Mouse (Mus musculus) liver, embryonic 13.5 days (tissue): ENCODE data around the gene Ngly1. TPM values are rescaled to one million over a fixed set of nuclear protein-coding genes. Genes with fewer than 3 reads are reported as not detected.

Experiments used
- ATAC-seq: fragments of 200-750 bp; cut with Nextera tagmentation; 2 replicates; pipeline ENCODE4 v1.8.0; 2017; ENCODE audit warnings: low read depth, mild to moderate bottlenecking, moderate number of reproducible peaks, moderate library complexity
- DNase-seq: peaks from one replicate; pipeline ENCODE4 v3.0.0; 2022
- H3K27ac ChIP-seq: fragments of 300-500 bp; sonication (generic); 2 replicates; pipeline ENCODE4 v1.5.1; 2015; ENCODE audit warnings: moderate library complexity, mild to moderate bottlenecking, inconsistent platforms
- H3K27me3 ChIP-seq: fragments of 300-500 bp; sonication (generic); 2 replicates; pipeline ENCODE4 v1.6.1; 2015; ENCODE audit warnings: mild to moderate bottlenecking, inconsistent platforms
- H3K36me3 ChIP-seq: fragments of 300-500 bp; sonication (generic); 2 replicates; pipeline ENCODE4 v1.6.1; 2015; ENCODE audit warnings: mild to moderate bottlenecking, inconsistent platforms
- H3K4me1 ChIP-seq: fragments of 300-500 bp; sonication (generic); replicated peaks from 2 replicates; pipeline ENCODE4 v1.6.1; 2015; ENCODE audit warnings: inconsistent platforms
- H3K4me2 ChIP-seq: fragments of 300-500 bp; sonication (generic); 2 replicates; pipeline ENCODE4 v1.6.1; 2015; ENCODE audit warnings: inconsistent platforms, mild to moderate bottlenecking, moderate library complexity
- H3K4me3 ChIP-seq: fragments of 300-500 bp; sonication (generic); replicated peaks from 2 replicates; pipeline ENCODE4 v1.5.1; 2015; ENCODE audit warnings: mild to moderate bottlenecking, inconsistent platforms
- H3K9ac ChIP-seq: fragments of 300-500 bp; sonication (generic); 2 replicates; pipeline ENCODE4 v1.6.1; 2015; ENCODE audit warnings: mild to moderate bottlenecking, inconsistent platforms
- H3K9me3 ChIP-seq: fragments of 300-500 bp; sonication (generic); replicated peaks from 2 replicates; pipeline ENCODE4 v1.6.1; 2016; ENCODE audit warnings: inconsistent platforms
- WGBS: fragments of 180-500 bp; shearing (Covaris S2); methylation state at CpG from one replicate; pipeline ENCODE4 v1.1.7; 2015; ENCODE audit not compliant: insufficient replicate concordance; 5-methylcytosine and 5-hydroxymethylcytosine counted together
- polyA plus RNA-seq: library from polyadenylated mRNA; unstranded; fragments of >200 nt; fragmentation: Nextera tagmentation; extraction: Ambion mirVana; gene quantifications from 2 replicates; pipeline ENCODE4 v1.2.1, GENCODE M21; 2015

Gene Ngly1
- 20.3 and 24.4 TPM in 2 replicates for polyA plus RNA-seq

GRCm38 (mm10) chr14:16249171-16249874, at the start of gene Ngly1, which contains the start of gene Oxsm:
TSS of gene Ngly1 (plus strand) at chr14:16249280.
TSS of gene Oxsm (minus strand) at chr14:16249808.
- no peaks in the 10 kb centered on the region for H3K36me3 ChIP-seq
- ATAC-seq (peak; percentile 95), DNase-seq (peak; percentile 78)
- H3K4me1 ChIP-seq: peaks cover 63% of the 10 kb centered on the region
- peak within 1 kb of the TSS; percentile 90 for H3K27ac ChIP-seq
- no peaks in the 10 kb centered on the region for H3K27me3 ChIP-seq
- peak within 1 kb of the TSS; percentile 88 for H3K9ac ChIP-seq
- under 1% methylated on average over 64 of the region's 65 CpGs for WGBS
- no peaks in the 10 kb centered on the region for H3K9me3 ChIP-seq
- peak within 1 kb of the TSS; percentile 72 for H3K4me3 ChIP-seq
- H3K4me2 ChIP-seq: peak within 1 kb of the TSS; percentile 83

- ATAC-seq: no peak
- 46% methylated on average over 6 of the region's 6 CpGs for WGBS
- no peaks in the 10 kb centered on the region for H3K9me3 ChIP-seq
These were observed 48.7 kb upstream of the Ngly1 start for GRCm38 (mm10) chr14:16200220-16200912.

GRCm38 (mm10) chr14:16200969-16201638, 48.0 kb upstream of the Ngly1 start:
- no peaks in the 10 kb centered on the region for H3K27me3 ChIP-seq
- no peak overlapping the region for H3K9ac ChIP-seq
- WGBS: 48% methylated on average over 8 of the region's 8 CpGs
- no peaks in the 10 kb centered on the region for H3K9me3 ChIP-seq
- no peak overlapping the region for H3K4me3 ChIP-seq
- H3K4me2 ChIP-seq: no peak overlapping the region
- no peaks in the 10 kb centered on the region for H3K36me3 ChIP-seq
- no peak overlapping the region for H3K27ac ChIP-seq
- H3K4me1 ChIP-seq: no peaks in the 10 kb centered on the region
- DNase-seq: no peak
- ATAC-seq: no peak

More at GRCm38 (mm10) chr14:16200220-16200912, 48.7 kb upstream of the Ngly1 start:
- no peaks in the 10 kb centered on the region for H3K27me3 ChIP-seq
- no peaks in the 10 kb centered on the region for H3K36me3 ChIP-seq
- H3K4me2 ChIP-seq: no peak overlapping the region
- H3K27ac ChIP-seq: no peak overlapping the region
- H3K4me3 ChIP-seq: no peak overlapping the region
- H3K9ac ChIP-seq: no peak overlapping the region
- H3K4me1 ChIP-seq: no peaks in the 10 kb centered on the region
- DNase-seq: no peak

GRCm38 (mm10) chr14:16201673-16202072, 47.4 kb upstream of the Ngly1 start:
- H3K9ac ChIP-seq: no peak overlapping the region
- H3K36me3 ChIP-seq: no peaks in the 10 kb centered on the region
- no peak overlapping the region for H3K27ac ChIP-seq
- WGBS: 8% methylated on average over 3 of the region's 3 CpGs
- no peak for DNase-seq
- no peak overlapping the region for H3K4me3 ChIP-seq
- no peak for ATAC-seq
- H3K27me3 ChIP-seq: no peaks in the 10 kb centered on the region
- no peaks in the 10 kb centered on the region for H3K4me1 ChIP-seq
- H3K4me2 ChIP-seq: no peak overlapping the region
- no peaks in the 10 kb centered on the region for H3K9me3 ChIP-seq

- Histone ChIP-seq H3K9me3 (no peaks in the 10 kb centered on the region), H3K27ac (no peak overlapping the region), H3K36me3 (no peaks in the 10 kb centered on the region), H3K9ac (no peak overlapping the region), H3K27me3 (no peaks in the 10 kb centered on the region), H3K4me3 (no peak overlapping the region), H3K4me1 (no peaks in the 10 kb centered on the region), H3K4me2 (no peak overlapping the region)
- ATAC-seq (peak; percentile 48; the same call in 1 of the 2 replicates), DNase-seq (no peak)
These were observed 41.4 kb upstream of the Ngly1 start for GRCm38 (mm10) chr14:16207722-16208121.

GRCm38 (mm10) chr14:16219015-16219414, 30.1 kb upstream of the Ngly1 start:
- Histone ChIP-seq H3K27me3 (no peaks in the 10 kb centered on the region), H3K4me1 (no peaks in the 10 kb centered on the region), H3K4me3 (no peak overlapping the region), H3K9ac (no peak overlapping the region), H3K36me3 (no peaks in the 10 kb centered on the region), H3K9me3 (no peaks in the 10 kb centered on the region), H3K27ac (no peak overlapping the region), H3K4me2 (no peak overlapping the region)
- DNase-seq (no peak), ATAC-seq (no peak)
- 44% methylated on average over 2 of the region's 2 CpGs for WGBS

GRCm38 (mm10) chr14:16229395-16229794, 19.7 kb upstream of the Ngly1 start:
- no peak for ATAC-seq
- H3K36me3 ChIP-seq: no peaks in the 10 kb centered on the region
- H3K27ac ChIP-seq: no peak overlapping the region
- DNase-seq: no peak
- H3K9ac ChIP-seq: no peak overlapping the region
- H3K4me1 ChIP-seq: no peaks in the 10 kb centered on the region
- WGBS: 67% methylated on average over 2 of the region's 2 CpGs
- H3K9me3 ChIP-seq: no peaks in the 10 kb centered on the region
- H3K4me3 ChIP-seq: no peak overlapping the region
- H3K27me3 ChIP-seq: peaks cover 3% of the 10 kb centered on the region; the same call in 1 of the 2 replicates
- no peak overlapping the region for H3K4me2 ChIP-seq

GRCm38 (mm10) chr14:16230581-16230980, 18.5 kb upstream of the Ngly1 start:
- DNase-seq: no peak
- Histone ChIP-seq H3K4me2 (no peak overlapping the region), H3K27ac (no peak overlapping the region), H3K9me3 (no peaks in the 10 kb centered on the region), H3K9ac (no peak overlapping the region), H3K27me3 (peaks cover 3% of the 10 kb centered on the region; the same call in 1 of the 2 replicates), H3K36me3 (no peaks in the 10 kb centered on the region), H3K4me3 (no peak overlapping the region), H3K4me1 (no peaks in the 10 kb centered on the region)
- ATAC-seq: no peak

- H3K9me3 ChIP-seq: peaks cover 5% of the 10 kb centered on the region
- WGBS: 39% methylated on average over 1 of the region's 1 CpGs
- peaks cover 3% of the 10 kb centered on the region; the same call in 1 of the 2 replicates for H3K27me3 ChIP-seq
- no peak for ATAC-seq
- no peak overlapping the region for H3K4me2 ChIP-seq
- no peak overlapping the region for H3K9ac ChIP-seq
- no peak for DNase-seq
- no peaks in the 10 kb centered on the region for H3K36me3 ChIP-seq
- H3K4me3 ChIP-seq: no peak overlapping the region
- H3K27ac ChIP-seq: no peak overlapping the region
- no peaks in the 10 kb centered on the region for H3K4me1 ChIP-seq
These were observed 15.6 kb upstream of the Ngly1 start for GRCm38 (mm10) chr14:16233515-16233914.

- DNase-seq: no peak
- 0 out of 2 replicates have a peak, but pooled peaks cover 9% of the 10 kb centered on the region for H3K4me1 ChIP-seq
- H3K9ac ChIP-seq: no peak overlapping the region
- H3K9me3 ChIP-seq: peaks cover 5% of the 10 kb centered on the region
- no peak overlapping the region for H3K4me2 ChIP-seq
- no peak for ATAC-seq
- 56% methylated on average over 3 of the region's 3 CpGs for WGBS
- no peak overlapping the region for H3K4me3 ChIP-seq
- no peak overlapping the region for H3K27ac ChIP-seq
- H3K36me3 ChIP-seq: 0 out of 2 replicates have a peak, but pooled peaks cover 3% of the 10 kb centered on the region
- peaks cover 3% of the 10 kb centered on the region; the same call in 1 of the 2 replicates for H3K27me3 ChIP-seq
These were observed 12.6 kb upstream of the Ngly1 start for GRCm38 (mm10) chr14:16236466-16236865.

- peak overlapping the region; percentile 95 for H3K27ac ChIP-seq
These were observed 6.8 kb upstream of the Ngly1 start for GRCm38 (mm10) chr14:16242193-16242815.

More at GRCm38 (mm10) chr14:16242193-16242815, 6.8 kb upstream of the Ngly1 start:
- H3K4me1 ChIP-seq: peaks cover 57% of the 10 kb centered on the region
- 90% methylated on average over 10 of the region's 10 CpGs for WGBS
- DNase-seq (no peak), ATAC-seq (no peak)
- peak overlapping the region; percentile 72 for H3K4me3 ChIP-seq
- H3K9me3 ChIP-seq: peaks cover 4% of the 10 kb centered on the region
- H3K4me2 ChIP-seq: peak overlapping the region; percentile 79
- 0 out of 2 replicates have a peak, but pooled peaks cover 3% of the 10 kb centered on the region for H3K36me3 ChIP-seq
- H3K27me3 ChIP-seq: no peaks in the 10 kb centered on the region
- H3K9ac ChIP-seq: peak overlapping the region; percentile 83
